Mouse (Mus musculus) right cerebral cortex, postnatal 14 days (tissue): ENCODE results near the gene Cnn2.
"Not testable (repeated sequence)": the region's sequence is repeated elsewhere in the genome, so short reads cannot be mapped to it uniquely, and the experiment has no call there.

ENCODE experiments used
- DNase-seq: peaks from one replicate; pipeline ENCODE4 v3.0.0; 2022

Cnn2 gene

GRCm38 (mm10) chr10:80044087-80044486 is 55.7 kb downstream of the Cnn2 start:
- no peak for DNase-seq

GRCm38 (mm10) chr10:80045364-80045763 is 57.0 kb downstream of the Cnn2 start:
- DNase-seq = not testable (repeated sequence)
